Mouse (Mus musculus) gastrocnemius, postnatal 10 days (tissue): ENCODE data around the gene Stfa1. TPM values are rescaled to one million over a fixed set of nuclear protein-coding genes. Genes with fewer than 3 reads are reported as not detected.
"Not testable (repeated sequence)": the region's sequence is repeated elsewhere in the genome, so short reads cannot be mapped to it uniquely, and the experiment has no call there.

Experiments
- DNase-seq: peaks from one replicate; pipeline ENCODE4 v3.0.0; 2021; ENCODE audit warnings: mixed read lengths
- long read RNA-seq, 2 experiments: library from polyadenylated mRNA; stranded (forward); transcript quantifications; one replicate each; pipeline ENCODE4 v2.0.0; 2021
- total RNA-seq, 2 experiments: library from RNA; stranded (reverse); gene quantifications; 2 replicates each; pipeline ENCODE4 v1.2.3; 2021

The Stfa1 gene
- total RNA-seq = 10 to 100 TPM in 1 of 2 experiments, not detected in 1; 10.4 TPM
- long read RNA-seq, experiment 1, transcript Stfa1-202 (3 exons, 617 nt) = major isoform, 5 of 5 reads
- long read RNA-seq, experiment 1, partial matches to known transcripts = 0 of 5 reads
- long read RNA-seq, experiment 1, other reads (novel, unspliced or antisense) = 0 of 5 reads
- long read RNA-seq, experiment 2 = 0 reads

GRCm38 (mm10) chr16:36276796-36277195, at the start of gene Stfa1:
Stfa1 (plus strand) TSS chr16:36276951.
- DNase-seq = not testable (repeated sequence)

- DNase-seq = not testable (repeated sequence)
Observed at GRCm38 (mm10) chr16:36260585-36260984, 16.2 kb upstream of the Stfa1 start.

GRCm38 (mm10) chr16:36289140-36289539, 12.4 kb downstream of the Stfa1 start:
- no peak for DNase-seq

GRCm38 (mm10) chr16:36307631-36308030, 30.9 kb downstream of the Stfa1 start:
- DNase-seq = no peak

GRCm38 (mm10) chr16:36316111-36316510, 39.4 kb downstream of the Stfa1 start:
- DNase-seq = not testable (repeated sequence)

GRCm38 (mm10) chr16:36319286-36319685, 42.5 kb downstream of the Stfa1 start:
- DNase-seq = no peak

GRCm38 (mm10) chr16:36334232-36334631, 57.5 kb downstream of the Stfa1 start, which contains the start of gene BC117090:
BC117090 (minus strand) TSS chr16:36334332.
- DNase-seq = no peak

Other genes starting within 250 kb of the Stfa1 start
- 1 to 10 TPM; 3.1 to 4.4 TPM for gene Wdr5b, start 235.8 kb upstream of the Stfa1 start, total RNA-seq
- 100 to 1,000 TPM; 130 to 134 TPM for gene Fam162a, start 205.4 kb upstream of the Stfa1 start, total RNA-seq
- 10 to 100 TPM; 36.4 to 42.3 TPM for gene Ccdc58, start 205.3 kb upstream of the Stfa1 start, total RNA-seq
- not detected for gene Csta1, start 145.7 kb upstream of the Stfa1 start, total RNA-seq
- gene Stfa2l1, start 120.1 kb upstream of the Stfa1 start, total RNA-seq = 1 to 10 TPM in 1 of 2 experiments, not detected in 1; 7.2 TPM
- gene Gm5483, start 92.7 kb upstream of the Stfa1 start, total RNA-seq = 10 to 100 TPM in 1 of 2 experiments, not detected in 1; 11.8 TPM
- gene Gm5416, start 66.5 kb upstream of the Stfa1 start, total RNA-seq = not detected
- gene 2010005H15Rik, start 55.5 kb upstream of the Stfa1 start, total RNA-seq = 1 to 10 TPM in 1 of 2 experiments, not detected in 1; 1.3 TPM
- not detected for gene BC117090, start 57.4 kb downstream of the Stfa1 start, total RNA-seq
- 10 to 100 TPM in 1 of 2 experiments, not detected in 1; 15.7 TPM for gene BC100530, start 90.8 kb downstream of the Stfa1 start, total RNA-seq
- gene Stfa2, start 131.5 kb downstream of the Stfa1 start, total RNA-seq = 1 to 10 TPM in 1 of 2 experiments, not detected in 1; 6.0 TPM
- 1 to 10 TPM in 1 of 2 experiments, not detected in 1; 5.9 TPM for gene Stfa3, start 178.4 kb downstream of the Stfa1 start, total RNA-seq